Mouse (Mus musculus): ENCODE measurements around the gene Cacng8.
"Not testable (repeated sequence)": the region's sequence is repeated elsewhere in the genome, so short reads cannot be mapped to it uniquely, and the experiment has no call there.

Gene Cacng8

DNA sequence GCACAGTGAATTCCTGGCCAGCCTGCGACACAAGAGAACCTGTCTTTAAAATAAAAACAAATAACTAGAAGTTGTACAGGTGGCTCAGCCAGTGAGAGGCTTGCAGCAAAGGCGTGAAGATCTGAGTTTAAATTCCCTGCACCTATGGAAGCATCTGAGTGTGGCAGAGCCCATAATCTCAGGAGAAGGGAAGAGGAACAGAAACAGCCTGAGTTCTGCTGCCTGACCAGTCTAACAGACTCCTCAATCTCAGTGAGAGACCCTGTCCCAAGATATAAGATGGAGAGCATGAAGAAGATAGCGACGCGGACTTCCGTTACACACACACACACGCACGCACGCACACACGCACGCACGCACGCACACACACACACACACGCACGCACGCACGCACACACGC, 2.7 kb upstream of the Cacng8 start:
- DNase-seq (ENCODE audit: low spot score in 2 of 2) = no peak

DNA sequence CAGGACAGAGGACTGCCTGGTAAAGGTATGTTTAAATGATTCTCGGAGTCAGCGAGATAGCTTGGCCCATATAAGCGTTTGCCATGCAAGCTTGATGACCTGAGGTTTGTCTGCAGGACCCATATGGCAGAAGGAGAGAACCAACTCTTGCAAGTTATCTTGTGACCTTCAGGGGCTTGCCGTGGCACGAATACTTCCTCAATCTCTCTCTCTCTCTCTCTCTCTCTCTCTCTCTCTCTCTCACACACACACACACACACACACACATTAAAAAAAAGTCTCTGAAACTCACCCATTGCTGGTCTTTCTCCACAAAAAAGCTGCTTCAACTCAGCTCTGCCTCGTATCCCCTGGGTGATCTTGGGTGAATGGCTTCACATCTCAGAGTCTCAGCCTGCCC, 1.6 kb upstream of the Cacng8 start:
- DNase-seq (ENCODE audit: low spot score in 2 of 2) = no peak

DNA sequence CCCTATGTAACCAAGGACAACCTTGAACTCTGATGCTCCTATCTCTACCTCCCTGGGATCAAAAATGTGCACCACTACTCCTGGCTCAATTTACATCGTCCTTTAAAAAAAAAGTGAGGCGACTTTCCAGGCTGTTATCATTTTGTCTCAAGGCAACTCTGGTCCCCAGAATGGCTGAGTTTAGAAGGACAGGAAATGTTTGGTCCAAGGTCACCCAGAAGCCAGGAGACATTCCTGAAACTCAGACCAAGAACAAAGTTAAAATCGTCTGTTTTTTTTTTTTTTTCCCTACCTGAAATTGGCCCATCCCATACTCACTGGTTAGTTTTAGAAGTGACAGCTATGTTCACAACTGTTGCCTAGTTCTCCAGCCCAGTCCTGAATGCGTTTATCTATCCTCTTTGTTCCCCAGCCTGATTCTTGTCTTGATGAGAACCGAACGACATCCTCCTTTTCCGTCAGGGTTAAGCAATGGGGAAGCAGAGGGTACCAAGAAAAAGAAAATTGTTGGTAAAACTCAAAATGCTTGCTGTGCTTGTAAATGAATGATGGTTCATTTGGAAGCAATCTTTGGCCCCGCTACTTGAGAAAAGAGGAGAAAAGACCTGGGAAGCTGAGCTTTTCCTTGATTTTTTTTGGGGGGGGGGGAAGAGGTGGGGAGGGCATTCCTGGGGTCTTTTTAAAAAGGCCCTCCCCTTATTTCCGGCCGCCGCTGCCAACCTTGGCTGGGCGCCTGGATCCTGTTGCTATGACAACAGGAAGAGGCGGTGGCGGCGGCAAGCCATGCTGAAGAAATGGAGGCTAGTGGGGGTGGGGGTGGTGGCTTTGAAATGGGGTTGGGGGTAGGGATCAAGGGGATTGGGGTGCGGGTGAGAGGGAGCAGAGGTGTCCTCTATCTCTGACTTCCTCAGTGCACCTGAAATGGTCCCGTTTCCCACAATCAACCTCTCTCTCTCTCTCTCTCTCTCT, 755 bp upstream of the Cacng8 start:
- peak; percentile 64 to 75 for DNase-seq (ENCODE audit: low spot score in 2 of 2)

DNA sequence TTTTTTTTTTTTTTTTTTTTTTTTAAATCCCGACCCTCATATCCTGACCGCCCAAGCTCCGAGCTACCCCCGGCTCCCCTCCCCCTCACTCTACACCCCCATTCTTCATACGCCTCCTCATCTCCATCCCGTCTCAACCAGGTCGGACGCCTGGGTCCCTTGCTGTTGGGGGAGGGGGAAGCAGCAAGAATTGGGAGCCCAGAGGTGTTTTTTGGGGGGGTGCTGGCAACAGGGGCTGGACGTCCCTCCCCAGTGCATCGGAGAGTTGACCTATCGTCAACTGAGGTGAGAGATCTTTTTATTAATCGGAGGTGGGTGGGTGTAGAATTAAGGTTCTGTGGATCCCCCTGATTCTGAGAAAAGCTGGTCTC, 583 bp downstream of the Cacng8 start:
- DNase-seq (ENCODE audit: low spot score in 2 of 2) = no peak

DNA sequence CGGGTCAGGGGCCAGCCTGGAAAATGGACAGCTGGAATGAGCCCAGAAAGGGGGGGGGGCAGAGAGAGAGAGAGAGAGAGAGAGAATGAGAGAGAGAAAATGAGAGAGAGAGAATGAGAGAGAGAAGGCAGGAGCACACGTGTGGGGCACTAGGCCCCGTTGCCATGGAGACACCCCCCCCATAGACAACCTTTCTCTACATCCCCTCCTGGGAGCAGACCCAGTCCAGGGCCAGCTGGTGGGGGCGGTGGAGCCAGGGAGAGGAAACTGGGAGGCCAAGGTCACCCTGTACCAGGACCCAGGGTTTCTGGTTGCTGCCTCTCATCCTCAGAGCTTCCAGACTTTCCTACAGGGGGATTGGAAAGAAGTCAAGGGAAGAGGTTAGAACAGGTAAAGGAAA, 1.3 kb downstream of the Cacng8 start:
- DNase-seq (ENCODE audit: low spot score in 2 of 2) = no peak

DNA sequence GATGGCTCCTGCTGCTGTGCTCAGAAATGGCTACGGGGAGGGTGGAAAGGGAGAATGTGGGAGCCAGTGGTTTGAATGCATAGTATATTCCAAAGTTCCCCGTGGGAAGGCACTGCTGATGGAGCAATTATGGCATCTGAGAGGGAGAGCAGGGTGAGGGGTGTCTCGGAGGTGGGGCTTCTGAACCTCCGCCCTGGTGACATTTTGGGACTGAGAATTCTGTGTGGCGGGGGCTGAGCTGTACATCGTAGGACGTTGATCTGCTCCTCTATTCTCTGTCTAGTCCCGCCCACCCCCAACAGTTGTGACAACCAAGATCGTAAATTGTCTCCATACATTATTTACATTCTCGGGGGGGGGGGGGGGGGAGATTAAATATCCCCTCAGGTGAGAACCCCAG, 6.9 kb downstream of the Cacng8 start:
- no peak for DNase-seq (ENCODE audit: low spot score in 2 of 2)

DNA sequence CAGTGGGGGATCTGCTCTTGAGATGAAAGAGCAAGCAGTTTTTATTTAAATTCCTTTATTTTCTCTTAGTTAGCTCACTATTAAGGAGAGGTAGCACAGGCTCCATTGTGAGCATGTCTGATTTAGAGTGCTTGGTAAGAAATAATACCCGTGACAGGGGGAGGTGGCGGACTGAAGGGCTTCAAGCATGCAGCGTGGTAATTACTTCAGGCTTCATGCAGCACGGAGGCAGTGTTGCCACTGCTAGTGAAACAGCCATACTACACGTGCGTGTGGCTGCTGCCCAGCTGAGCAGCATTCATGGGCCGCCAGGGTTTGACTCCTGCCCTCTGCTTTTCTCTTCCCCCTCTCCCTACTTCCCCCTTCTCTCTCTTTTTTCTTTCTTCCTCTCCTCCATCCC, 7.3 kb downstream of the Cacng8 start:
- no peak for DNase-seq (ENCODE audit: low spot score in 2 of 2)

DNA sequence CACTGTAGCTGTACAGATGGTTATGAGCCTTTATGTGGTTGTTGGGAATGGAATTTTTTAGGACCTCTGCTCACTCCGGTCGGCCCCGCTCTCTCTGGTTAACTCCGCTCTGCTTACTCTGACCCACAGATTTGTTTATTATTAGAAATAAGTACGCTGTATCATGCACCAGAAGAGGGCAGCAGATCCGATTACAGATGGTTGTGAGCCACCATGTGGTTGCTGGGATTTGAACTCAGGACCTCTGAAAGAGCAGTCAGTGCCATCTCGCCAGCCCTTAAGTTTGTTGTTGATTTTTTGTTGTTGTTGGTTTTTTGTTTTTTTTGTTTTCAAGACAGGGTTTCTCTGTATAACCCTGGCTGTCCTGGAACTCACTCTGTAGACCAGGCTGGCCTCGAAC, 7.9 kb downstream of the Cacng8 start:
- DNase-seq (ENCODE audit: low spot score in 2 of 2) = not testable (repeated sequence)

DNA sequence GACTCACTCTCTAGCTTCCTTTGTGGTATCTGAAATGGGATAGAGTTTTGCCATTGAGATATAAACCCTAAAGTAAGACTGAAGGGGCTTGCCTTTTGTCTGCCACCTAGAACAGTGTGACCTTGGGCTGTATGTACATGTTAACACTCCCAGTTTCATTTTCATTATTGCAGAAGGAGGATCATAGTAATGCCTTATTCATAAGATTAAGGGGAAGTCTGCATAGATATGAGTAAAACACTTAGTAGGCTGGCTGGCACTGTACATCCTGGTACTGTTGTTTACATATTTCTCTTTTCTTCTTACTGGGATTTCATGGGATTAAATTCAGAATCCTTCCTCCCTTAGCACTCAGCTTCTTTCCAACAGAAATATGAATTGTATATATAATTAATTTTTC, 9.5 kb downstream of the Cacng8 start:
- no peak for DNase-seq (ENCODE audit: low spot score in 2 of 2)

DNA sequence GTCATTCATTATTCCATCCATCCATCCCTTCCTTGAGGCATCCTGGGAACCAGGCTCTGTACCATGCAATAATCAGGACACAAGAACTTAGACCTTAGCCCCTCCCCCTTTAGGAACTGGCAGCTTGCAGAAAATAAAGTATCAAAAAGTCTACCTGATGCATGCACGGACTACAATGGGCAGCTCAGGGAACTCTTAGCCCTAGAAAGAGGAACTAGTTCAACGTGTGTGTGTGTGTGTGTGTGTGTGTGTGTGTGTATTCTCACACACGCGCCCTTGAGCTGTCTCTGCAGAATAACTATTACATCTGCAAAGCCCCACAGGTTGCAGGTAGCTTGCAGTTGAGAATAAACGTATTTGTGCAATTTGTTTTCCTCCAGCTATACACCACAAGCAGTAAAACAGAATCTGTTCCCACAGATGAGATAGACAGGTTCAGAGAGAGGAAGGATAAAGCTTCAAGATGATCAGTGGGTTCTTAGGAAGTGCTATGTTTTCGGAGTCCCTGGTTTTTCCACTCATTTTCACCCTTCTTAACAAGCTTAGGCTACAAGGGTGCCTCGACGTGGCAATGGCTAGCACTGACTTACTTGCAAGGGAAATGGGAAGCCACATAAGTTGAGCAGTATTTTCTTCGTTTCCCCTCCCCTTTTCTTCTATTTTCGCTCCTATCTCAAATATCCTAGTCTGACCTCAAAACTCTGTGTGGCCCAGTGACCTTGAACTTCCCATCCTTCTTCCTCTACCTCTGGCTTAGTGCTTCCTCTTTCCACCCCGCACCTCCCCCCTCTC, 19.4 kb downstream of the Cacng8 start:
- DNase-seq (ENCODE audit: low spot score in 2 of 2) = no peak

DNA sequence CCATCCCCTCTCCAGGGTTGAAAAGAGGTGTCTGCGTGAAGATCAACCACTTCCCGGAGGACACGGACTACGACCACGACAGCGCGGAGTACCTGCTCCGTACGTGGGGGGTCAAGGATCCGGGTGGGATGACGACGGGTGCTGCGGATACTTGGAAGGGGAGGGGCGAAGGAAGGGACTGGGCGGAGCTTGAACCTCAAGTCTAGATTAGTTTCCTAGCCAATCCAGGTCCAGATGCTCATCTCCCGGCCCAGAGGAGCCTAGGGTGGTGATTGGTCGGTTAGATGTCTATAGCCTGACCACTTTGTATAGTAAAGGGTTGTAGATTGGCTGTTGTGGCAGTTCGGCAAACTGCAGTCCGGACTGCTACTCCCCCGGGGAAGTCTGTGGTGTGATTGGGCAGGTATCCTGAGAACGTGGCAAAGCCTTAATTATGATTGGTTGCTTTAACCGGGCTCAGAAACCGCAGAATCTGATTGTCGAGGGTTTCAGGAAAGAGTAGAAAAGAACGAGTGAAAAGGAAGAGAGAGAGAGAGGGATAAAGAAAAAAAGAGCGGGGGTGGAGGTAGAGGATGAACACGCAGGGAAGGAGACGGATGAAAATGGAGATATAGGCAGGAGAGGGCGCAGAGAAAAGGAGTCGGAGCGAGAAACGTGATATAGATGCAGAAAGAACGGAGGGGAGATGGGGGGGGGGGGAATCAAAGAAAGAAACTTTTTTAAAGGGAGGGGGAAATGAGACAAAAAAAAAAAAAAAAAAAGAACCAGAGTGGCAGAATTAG, 20.9 kb downstream of the Cacng8 start:
- DNase-seq (ENCODE audit: low spot score in 2 of 2) = no peak

DNA sequence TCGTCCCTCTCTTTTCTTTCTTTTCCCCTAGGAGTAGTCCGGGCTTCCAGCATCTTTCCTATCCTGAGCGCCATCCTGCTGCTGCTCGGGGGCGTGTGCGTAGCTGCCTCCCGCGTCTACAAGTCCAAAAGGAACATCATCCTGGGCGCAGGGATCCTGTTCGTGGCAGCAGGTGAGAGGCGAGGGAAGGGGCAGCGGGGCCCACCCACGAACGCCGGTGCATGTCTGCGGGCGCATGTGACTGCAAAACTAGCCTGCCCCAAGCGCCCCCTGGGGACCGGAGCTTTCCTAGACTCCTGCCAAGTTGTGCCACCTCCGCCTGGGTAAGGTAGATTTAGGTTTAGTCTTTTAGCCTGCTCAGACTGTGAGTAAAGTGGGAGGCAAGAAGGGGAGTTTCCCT, 21.6 kb downstream of the Cacng8 start:
- DNase-seq (ENCODE audit: low spot score in 2 of 2) = peak; percentile 50 to 55

DNA sequence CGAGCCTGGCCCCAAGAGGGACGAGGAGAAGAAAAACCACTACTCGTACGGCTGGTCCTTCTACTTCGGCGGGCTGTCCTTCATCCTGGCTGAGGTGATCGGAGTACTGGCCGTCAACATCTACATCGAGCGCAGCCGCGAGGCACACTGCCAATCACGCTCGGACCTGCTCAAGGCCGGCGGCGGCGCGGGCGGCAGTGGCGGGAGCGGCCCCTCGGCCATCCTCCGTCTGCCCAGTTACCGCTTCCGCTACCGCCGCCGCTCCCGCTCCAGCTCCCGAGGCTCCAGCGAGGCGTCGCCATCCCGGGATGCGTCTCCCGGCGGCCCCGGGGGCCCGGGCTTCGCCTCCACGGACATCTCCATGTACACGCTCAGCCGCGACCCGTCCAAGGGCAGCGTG, 24.4 kb downstream of the Cacng8 start:
- DNase-seq (ENCODE audit: low spot score in 2 of 2) = no peak

DNA sequence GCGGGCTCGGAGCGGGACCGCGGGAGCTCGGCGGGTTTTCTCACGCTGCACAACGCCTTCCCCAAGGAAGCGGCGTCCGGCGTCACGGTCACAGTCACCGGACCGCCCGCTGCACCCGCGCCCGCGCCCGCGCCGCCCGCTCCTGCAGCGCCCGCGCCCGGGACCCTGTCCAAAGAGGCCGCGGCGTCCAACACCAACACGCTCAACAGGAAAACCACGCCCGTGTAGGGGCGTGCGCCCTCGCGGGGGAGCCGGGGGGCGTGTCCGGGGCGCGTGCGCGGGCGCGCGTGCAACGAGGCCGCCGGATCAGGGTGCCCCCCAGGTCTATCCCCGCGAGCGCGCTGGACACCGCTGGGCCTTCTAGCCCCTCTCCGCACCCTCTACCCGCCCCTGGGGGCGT, 24.9 kb downstream of the Cacng8 start:
- no peak for DNase-seq (ENCODE audit: low spot score in 2 of 2)

DNA sequence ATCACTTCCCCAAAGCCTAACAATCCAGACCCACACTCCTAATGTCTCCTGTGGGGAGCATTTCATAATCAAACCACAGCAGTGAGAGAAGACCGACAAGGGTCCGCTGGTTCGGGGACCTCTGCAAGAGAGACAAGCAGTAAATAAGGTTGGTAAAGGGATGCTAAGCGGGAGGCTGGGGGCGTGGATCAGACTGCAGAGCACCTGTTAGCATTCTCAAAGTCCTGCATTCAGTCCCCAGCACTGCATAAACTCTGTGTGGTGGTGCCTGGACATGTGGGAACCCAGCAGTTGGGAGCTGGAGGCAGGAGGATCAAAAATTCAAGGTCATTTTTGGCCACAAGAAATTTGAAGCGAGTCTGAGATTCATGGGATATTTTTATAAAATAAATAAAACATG, 29.5 kb downstream of the Cacng8 start:
- no peak for DNase-seq (ENCODE audit: low spot score in 2 of 2)

DNA sequence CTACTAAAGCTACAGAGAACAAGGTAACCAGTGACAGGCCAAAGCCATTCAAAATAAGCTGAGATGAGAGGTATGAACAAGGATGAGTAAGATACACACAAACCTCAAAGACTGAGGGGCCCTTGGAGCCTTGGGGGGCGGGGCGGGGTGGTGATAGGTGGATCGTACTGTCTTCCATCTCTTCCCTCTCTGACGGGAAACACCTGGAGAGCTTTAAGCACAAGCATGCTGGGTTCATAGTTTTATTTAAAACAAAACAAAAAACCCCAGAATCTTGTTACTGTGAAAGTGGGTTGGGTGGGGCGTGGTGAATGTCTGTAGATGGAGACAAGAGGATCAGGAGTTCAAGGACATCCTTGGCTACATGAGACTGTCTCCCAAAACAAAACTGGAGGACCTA, 30.0 kb downstream of the Cacng8 start:
- no peak for DNase-seq (ENCODE audit: low spot score in 2 of 2)

DNA sequence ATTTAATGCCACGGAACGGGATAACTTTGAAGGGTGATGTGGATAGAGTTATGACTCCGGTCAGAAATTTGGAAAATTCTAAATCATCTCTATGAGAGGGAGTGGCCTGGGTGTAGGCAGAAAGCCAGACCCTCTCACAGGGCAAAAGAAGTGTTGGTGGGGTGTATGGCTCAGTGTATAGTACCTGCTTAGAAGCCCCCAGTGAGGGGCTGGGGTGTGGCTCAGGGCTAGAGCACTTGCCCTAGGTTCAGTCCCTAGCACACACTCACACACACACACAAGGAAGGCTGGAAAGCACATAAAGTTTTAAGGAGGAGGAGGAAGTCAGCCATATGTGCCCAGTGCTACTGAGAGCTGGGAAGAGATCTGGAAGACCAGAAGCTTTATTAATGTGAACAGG, 30.8 kb downstream of the Cacng8 start:
- DNase-seq (ENCODE audit: low spot score in 2 of 2) = no peak

DNA sequence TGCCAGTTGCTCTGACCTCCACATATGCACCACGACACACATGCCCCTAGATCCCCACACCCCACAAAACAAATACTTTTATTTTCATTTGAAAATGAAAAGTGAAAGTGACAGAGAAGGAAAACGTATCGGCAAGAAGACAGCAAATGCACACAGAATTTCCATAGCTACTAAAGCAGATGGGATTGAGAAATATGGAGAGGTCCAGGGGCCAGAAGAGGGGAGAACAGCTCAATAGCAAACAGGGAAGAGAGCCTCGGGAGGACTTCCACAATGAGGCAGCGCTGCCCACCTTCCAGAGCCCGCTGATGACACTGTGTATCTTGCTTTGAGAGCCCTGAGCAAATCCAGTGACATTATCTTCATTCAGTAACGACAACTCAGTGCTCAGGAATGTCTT, 31.6 kb downstream of the Cacng8 start:
- no peak for DNase-seq (ENCODE audit: low spot score in 2 of 2)

DNA sequence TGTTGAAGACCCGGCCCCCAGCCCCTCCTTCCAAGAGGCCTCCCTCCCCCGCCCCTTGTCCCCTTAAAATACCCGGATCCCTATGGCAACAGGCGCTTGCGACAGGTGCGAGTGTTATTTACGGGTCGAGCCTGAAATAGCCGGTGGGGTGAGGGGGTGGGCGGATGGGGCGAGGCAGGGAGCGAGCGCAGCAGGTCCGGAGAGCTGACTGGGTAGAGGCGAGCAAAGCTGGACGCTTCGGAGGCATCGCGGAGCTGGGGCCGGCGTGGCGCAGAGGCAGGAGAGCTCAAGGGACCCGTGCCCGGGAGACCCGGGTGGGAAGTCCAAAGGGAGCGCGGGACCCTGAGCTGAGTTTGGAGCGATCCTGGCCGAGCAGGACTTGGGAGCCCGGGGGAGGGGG, 32.9 kb downstream of the Cacng8 start:
- DNase-seq (ENCODE audit: low spot score in 2 of 2) = no peak

DNA sequence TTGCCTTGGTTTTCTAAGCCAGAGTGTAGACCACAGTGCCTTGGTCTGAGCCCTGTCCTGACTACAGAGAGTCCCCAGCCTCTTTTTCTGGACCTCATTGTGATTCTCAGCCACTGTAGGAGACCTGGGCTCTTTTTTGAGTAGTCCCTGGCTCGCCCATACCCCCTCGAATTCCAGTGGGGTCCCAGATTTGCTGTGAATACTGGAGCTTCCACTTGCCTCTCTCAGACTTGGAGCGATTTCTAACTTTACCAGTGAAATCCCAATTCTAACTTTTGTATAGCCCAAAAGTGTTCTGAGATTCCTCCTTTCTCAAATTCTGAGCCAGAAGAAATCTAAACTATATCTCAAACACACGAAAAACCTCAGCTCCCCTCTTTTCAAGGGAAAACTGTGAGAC, 33.4 kb downstream of the Cacng8 start, which contains the start of gene Cacng6:
TSS of gene Cacng6 (plus strand) at position 301 of the 400 bp plus-strand sequence.
- no peak for DNase-seq (ENCODE audit: low spot score in 2 of 2)

DNA sequence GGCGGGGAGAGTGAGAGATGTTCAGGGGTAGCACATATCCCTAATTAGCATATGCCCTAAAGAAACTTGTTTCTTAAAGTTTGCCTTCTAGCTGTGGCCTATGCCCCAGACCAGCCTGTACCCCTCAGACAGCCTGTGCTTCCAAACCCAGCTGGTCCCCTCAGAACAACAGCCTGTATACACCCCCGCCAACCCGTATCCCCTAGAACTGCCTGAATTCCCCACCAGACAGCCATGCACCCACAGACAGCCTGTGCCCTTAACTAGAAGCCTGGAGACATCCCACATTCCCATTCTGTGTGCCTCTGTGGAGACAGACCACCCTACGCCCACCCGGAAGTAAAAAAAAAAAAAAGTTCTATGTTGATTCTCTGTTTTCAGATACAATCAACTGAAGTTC, 34.7 kb downstream of the Cacng8 start:
- DNase-seq (ENCODE audit: low spot score in 2 of 2) = no peak

DNA sequence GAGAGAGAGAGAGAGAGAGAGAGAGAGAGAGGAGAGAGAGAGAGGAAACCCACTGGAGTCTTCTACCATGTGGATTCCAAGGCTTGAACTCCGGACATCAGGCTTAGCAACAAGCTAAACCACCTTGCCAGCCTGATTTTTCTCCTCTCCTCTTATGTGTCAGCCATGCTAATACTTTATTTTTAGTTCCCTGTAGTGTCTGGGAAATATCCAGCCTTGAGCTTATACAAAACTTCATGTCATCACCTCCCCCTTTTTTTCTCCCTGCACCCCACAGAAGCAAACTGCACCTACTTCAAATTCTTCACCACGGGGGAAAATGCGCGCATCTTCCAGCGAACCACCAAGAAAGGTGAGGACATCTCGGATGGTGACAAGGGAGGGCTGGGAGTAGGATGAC, 39.7 kb downstream of the Cacng8 start:
- DNase-seq (ENCODE audit: low spot score in 2 of 2) = no peak

All from frontal cortex, postnatal 25 days (tissue).